Mouse (Mus musculus): ENCODE measurements at regions not wholly inside any gene's neighbourhood (a gene's known extent, or its start where the extent isn't known, plus 50 kb on each side); places are given as distances from the start of the nearest gene placed in this dataset.

DNA sequence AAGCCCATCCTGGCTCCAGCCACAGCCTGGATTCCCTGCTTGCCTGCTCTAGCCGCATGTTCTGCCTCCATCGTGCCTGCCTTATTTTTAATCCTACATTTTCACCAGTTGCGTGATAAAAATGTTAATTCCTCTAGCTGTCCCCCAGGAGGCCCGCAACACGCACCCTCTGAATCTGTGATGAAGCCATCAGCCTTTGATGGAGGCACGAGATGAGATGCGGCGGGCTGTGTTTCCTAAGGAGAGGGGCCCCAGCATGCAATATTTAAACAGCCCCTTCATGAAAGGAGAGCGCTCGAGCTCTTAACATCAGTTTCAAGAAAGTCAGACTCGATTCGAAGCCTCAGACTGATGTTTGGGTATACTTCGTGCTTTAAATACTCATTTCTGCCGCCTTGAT lies 76.3 kb downstream of the Nptx2 start:
- Histone ChIP-seq H3K36me3 (ENCODE audit: control insufficient read depth, insufficient read depth, low read length) (no peaks in the 10 kb centered on the region), H3K9ac (ENCODE audit: low read length) (no peak overlapping the region), H3K4me1 (ENCODE audit: control insufficient read depth, insufficient read depth, low read length) (no peaks in the 10 kb centered on the region), H3K27ac (ENCODE audit: low read depth, low read length) (no peak overlapping the region), H3K4me3 (ENCODE audit: low read depth, low read length) (no peak overlapping the region), H3K27me3 (ENCODE audit: control insufficient read depth, insufficient read depth, low read length) (no peaks in the 10 kb centered on the region), H3K4me2 (no peak overlapping the region), H3K9me3 (ENCODE audit: control insufficient read depth, low read length) (no peaks in the 10 kb centered on the region)
- DNase-seq (ENCODE audit: low spot score, missing footprints) (no peak), ATAC-seq (ENCODE audit: low FRiP score) (no peak)
- 71% methylated on average over 14 of the region's 14 CpGs for WGBS

DNA sequence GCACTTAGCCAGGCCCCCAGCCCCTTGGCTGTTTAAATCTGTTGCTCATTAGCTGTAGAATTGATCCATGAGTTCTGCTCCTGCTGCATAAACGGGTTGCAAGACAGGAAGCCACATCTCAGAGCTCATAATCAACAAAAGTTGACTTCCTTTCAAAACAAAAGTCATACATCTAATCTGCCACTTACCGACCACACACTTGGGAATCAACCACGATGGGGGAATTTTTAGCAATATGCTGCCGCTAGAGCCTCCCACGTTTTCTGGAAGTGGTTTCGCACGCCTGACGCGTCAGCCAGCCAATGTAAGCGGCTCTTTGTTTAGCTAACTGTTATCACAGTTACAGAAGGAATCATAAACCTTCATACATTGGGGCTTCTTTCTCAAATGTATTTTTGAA lies 77.7 kb downstream of the Nptx2 start:
- Histone ChIP-seq H3K36me3 (ENCODE audit: control insufficient read depth, insufficient read depth, low read length) (no peaks in the 10 kb centered on the region), H3K4me2 (no peak overlapping the region), H3K27me3 (ENCODE audit: control insufficient read depth, insufficient read depth, low read length) (no peaks in the 10 kb centered on the region), H3K9ac (ENCODE audit: low read length) (no peak overlapping the region), H3K27ac (ENCODE audit: low read depth, low read length) (no peak overlapping the region), H3K9me3 (ENCODE audit: control insufficient read depth, low read length) (no peaks in the 10 kb centered on the region), H3K4me1 (ENCODE audit: control insufficient read depth, insufficient read depth, low read length) (no peaks in the 10 kb centered on the region), H3K4me3 (ENCODE audit: low read depth, low read length) (no peak overlapping the region)
- 85% methylated on average over 10 of the region's 10 CpGs for WGBS
- DNase-seq (ENCODE audit: low spot score, missing footprints) (no peak), ATAC-seq (ENCODE audit: low FRiP score) (no peak)

- ATAC-seq (ENCODE audit: low FRiP score), result no peak
- no peaks in the 10 kb centered on the region for H3K36me3 ChIP-seq (ENCODE audit: control insufficient read depth, insufficient read depth, low read length)
- WGBS, result 83% methylated on average over 6 of the region's 6 CpGs
- no peak overlapping the region for H3K27ac ChIP-seq (ENCODE audit: low read depth, low read length)
- H3K4me2 ChIP-seq, result no peak overlapping the region
- no peaks in the 10 kb centered on the region for H3K4me1 ChIP-seq (ENCODE audit: control insufficient read depth, insufficient read depth, low read length)
- no peak for DNase-seq (ENCODE audit: low spot score, missing footprints)
- H3K9me3 ChIP-seq (ENCODE audit: control insufficient read depth, low read length), result no peaks in the 10 kb centered on the region
- H3K27me3 ChIP-seq (ENCODE audit: control insufficient read depth, insufficient read depth, low read length), result no peaks in the 10 kb centered on the region
- H3K9ac ChIP-seq (ENCODE audit: low read length), result no peak overlapping the region
- H3K4me3 ChIP-seq (ENCODE audit: low read depth, low read length), result no peak overlapping the region
These were observed 86.6 kb downstream of the Nptx2 start for GRCm38 (mm10) chr5:144632295-144632694.

DNA sequence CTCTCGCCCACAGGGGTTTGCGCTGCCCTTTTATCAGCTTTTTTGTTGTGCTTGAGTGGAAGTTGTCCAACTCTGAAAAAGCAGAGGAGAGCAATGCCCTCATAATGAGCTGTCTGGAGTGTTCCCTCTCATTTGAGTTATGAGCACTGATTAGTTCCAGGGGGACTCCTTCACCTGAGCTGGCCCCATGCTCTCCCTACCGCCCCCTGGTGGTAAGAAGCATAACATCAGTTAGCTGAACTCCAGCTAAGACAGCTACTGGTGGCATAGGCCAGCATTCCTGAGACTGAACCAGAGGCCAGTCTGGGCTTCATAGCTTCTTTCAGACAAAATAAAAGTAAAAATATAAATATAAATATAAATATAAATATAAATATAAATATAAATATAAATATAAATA lies 92.9 kb downstream of the Nptx2 start:
- Histone ChIP-seq H3K27me3 (ENCODE audit: control insufficient read depth, insufficient read depth, low read length) (no peaks in the 10 kb centered on the region), H3K4me3 (ENCODE audit: low read depth, low read length) (no peak overlapping the region), H3K4me2 (no peak overlapping the region), H3K9me3 (ENCODE audit: control insufficient read depth, low read length) (no peaks in the 10 kb centered on the region), H3K4me1 (ENCODE audit: control insufficient read depth, insufficient read depth, low read length) (no peaks in the 10 kb centered on the region; the same call in 1 of the 2 replicates), H3K9ac (ENCODE audit: low read length) (no peak overlapping the region), H3K36me3 (ENCODE audit: control insufficient read depth, insufficient read depth, low read length) (no peaks in the 10 kb centered on the region), H3K27ac (ENCODE audit: low read depth, low read length) (no peak overlapping the region)
- ATAC-seq (ENCODE audit: low FRiP score) (no peak), DNase-seq (ENCODE audit: low spot score, missing footprints) (no peak)
- 71% methylated on average over 3 of the region's 3 CpGs for WGBS

- 94% methylated on average over 5 of the region's 5 CpGs for WGBS
- Histone ChIP-seq H3K4me1 (ENCODE audit: control insufficient read depth, insufficient read depth, low read length) (no peaks in the 10 kb centered on the region; the same call in 1 of the 2 replicates), H3K4me3 (ENCODE audit: low read depth, low read length) (no peak overlapping the region), H3K27me3 (ENCODE audit: control insufficient read depth, insufficient read depth, low read length) (no peaks in the 10 kb centered on the region), H3K36me3 (ENCODE audit: control insufficient read depth, insufficient read depth, low read length) (no peaks in the 10 kb centered on the region), H3K9ac (ENCODE audit: low read length) (no peak overlapping the region), H3K9me3 (ENCODE audit: control insufficient read depth, low read length) (no peaks in the 10 kb centered on the region), H3K27ac (ENCODE audit: low read depth, low read length) (no peak overlapping the region), H3K4me2 (no peak overlapping the region)
- ATAC-seq (ENCODE audit: low FRiP score), result no peak
- DNase-seq (ENCODE audit: low spot score, missing footprints), result no peak
These were observed 93.9 kb downstream of the Nptx2 start for GRCm38 (mm10) chr5:144639639-144640038.

DNA sequence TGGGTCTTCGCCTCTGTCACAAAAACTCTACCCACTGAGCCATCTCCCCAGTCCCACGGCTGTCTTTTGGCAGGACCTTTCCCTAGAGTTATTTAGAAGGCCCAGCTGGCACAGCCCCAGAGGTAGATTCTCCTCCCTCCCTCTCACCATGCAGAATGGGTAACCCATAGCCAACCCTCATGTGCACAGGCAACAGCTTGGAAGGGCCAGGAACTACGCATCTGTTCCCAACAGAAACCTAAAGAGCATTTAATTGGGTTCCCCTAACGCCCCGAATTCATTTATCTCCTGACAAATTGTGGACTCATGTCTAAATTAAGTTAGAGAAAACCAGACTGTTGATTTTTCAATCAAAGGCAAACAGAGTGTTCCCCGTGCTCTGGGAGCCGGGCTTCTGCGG lies 97.1 kb downstream of the Nptx2 start:
- no peaks in the 10 kb centered on the region for H3K36me3 ChIP-seq (ENCODE audit: control insufficient read depth, insufficient read depth, low read length)
- no peaks in the 10 kb centered on the region for H3K9me3 ChIP-seq (ENCODE audit: control insufficient read depth, low read length)
- DNase-seq (ENCODE audit: low spot score, missing footprints) (no peak), ATAC-seq (ENCODE audit: low FRiP score) (no peak)
- H3K9ac ChIP-seq (ENCODE audit: low read length), result no peak overlapping the region
- no peaks in the 10 kb centered on the region for H3K27me3 ChIP-seq (ENCODE audit: control insufficient read depth, insufficient read depth, low read length)
- no peak overlapping the region for H3K4me3 ChIP-seq (ENCODE audit: low read depth, low read length)
- no peak overlapping the region for H3K4me2 ChIP-seq
- 78% methylated on average over 8 of the region's 8 CpGs for WGBS
- peaks cover 2% of the 10 kb centered on the region for H3K4me1 ChIP-seq (ENCODE audit: control insufficient read depth, insufficient read depth, low read length)
- no peak overlapping the region for H3K27ac ChIP-seq (ENCODE audit: low read depth, low read length)

- no peaks in the 10 kb centered on the region for H3K27me3 ChIP-seq (ENCODE audit: control insufficient read depth, insufficient read depth, low read length)
- H3K36me3 ChIP-seq (ENCODE audit: control insufficient read depth, insufficient read depth, low read length), result no peaks in the 10 kb centered on the region
- H3K9ac ChIP-seq (ENCODE audit: low read length), result no peak overlapping the region
- no peaks in the 10 kb centered on the region for H3K9me3 ChIP-seq (ENCODE audit: control insufficient read depth, low read length)
- WGBS, result 40% methylated on average over 2 of the region's 2 CpGs
- peaks cover 2% of the 10 kb centered on the region for H3K4me1 ChIP-seq (ENCODE audit: control insufficient read depth, insufficient read depth, low read length)
- H3K4me3 ChIP-seq (ENCODE audit: low read depth, low read length), result no peak overlapping the region
- H3K27ac ChIP-seq (ENCODE audit: low read depth, low read length), result no peak overlapping the region
- no peak overlapping the region for H3K4me2 ChIP-seq
- DNase-seq (ENCODE audit: low spot score, missing footprints), result no peak
- ATAC-seq (ENCODE audit: low FRiP score), result no peak
These were observed 97.7 kb downstream of the Nptx2 start for GRCm38 (mm10) chr5:144643438-144643837.

DNA sequence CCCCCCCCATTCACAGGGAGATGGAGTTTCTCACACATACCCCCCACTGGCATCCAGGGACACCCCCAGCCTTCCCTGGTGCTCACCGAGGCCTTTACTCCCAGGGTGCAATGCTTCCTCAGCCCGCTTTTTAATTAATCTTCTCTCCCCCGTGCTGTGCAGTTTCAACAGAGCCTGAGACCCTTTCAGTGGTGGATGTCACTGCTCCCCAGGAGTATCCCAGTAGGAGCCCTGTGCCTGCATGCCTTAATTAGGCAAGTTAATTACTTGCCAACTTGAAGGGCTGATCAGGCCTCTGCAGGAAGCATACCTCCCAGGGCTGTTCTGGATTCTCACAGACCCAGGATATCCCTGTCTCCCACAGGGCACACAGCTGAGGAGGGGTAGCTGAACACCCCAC lies 99.7 kb downstream of the Nptx2 start:
- Histone ChIP-seq H3K36me3 (ENCODE audit: control insufficient read depth, insufficient read depth, low read length) (no peaks in the 10 kb centered on the region), H3K9ac (ENCODE audit: low read length) (no peak overlapping the region), H3K4me3 (ENCODE audit: low read depth, low read length) (no peak overlapping the region), H3K9me3 (ENCODE audit: control insufficient read depth, low read length) (no peaks in the 10 kb centered on the region), H3K27me3 (ENCODE audit: control insufficient read depth, insufficient read depth, low read length) (no peaks in the 10 kb centered on the region), H3K4me1 (ENCODE audit: control insufficient read depth, insufficient read depth, low read length) (peaks cover 2% of the 10 kb centered on the region), H3K27ac (ENCODE audit: low read depth, low read length) (no peak overlapping the region), H3K4me2 (no peak overlapping the region)
- DNase-seq (ENCODE audit: low spot score, missing footprints) (no peak), ATAC-seq (ENCODE audit: low FRiP score) (peak; percentile 19; the same call in 1 of the 2 replicates)
- whole genome bisulfite sequencing, result 8% methylated on average over 3 of the region's 3 CpGs

DNA sequence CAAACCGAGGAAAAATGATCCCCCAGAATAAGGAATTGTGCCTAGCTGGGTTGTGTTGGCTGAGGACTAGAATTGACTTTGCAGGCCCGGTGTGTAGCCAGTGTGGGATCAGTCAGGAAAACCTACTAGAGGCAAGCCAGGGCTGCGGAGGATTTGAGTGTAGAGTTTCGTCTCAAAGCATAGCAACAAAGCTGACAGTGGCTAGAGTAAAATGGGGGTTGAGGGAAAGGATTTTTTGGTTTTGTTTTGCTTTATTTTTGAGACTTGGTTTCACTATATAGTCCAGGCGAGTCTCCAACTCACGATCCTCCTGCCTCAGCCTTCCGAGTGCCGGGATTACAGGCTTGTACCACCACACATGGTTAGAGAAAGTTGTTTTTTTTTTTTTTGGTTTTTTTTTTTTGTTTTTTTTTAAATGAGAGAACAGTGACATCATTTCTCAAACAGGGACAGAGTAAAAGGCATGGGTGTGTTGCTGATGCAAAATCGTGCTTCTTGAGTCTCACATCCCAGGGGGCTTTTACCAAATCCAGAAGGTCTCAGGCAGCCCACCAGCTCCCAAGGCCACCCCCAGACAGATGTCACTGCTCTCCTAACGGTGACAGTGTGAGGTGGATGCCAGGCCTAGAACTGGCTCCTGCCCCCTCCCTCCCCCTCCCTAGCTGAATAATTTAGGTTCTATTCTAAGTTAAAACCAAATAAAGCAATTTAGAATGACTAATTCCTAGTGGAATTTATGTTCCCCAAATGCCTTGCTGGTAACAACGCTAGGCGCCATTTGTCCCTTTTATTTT lies 101.8 kb downstream of the Nptx2 start:
- Histone ChIP-seq H3K27ac (ENCODE audit: low read depth, low read length) (no peak overlapping the region), H3K4me2 (no peak overlapping the region), H3K9ac (ENCODE audit: low read length) (no peak overlapping the region), H3K9me3 (ENCODE audit: control insufficient read depth, low read length) (no peaks in the 10 kb centered on the region), H3K36me3 (ENCODE audit: control insufficient read depth, insufficient read depth, low read length) (no peaks in the 10 kb centered on the region), H3K27me3 (ENCODE audit: control insufficient read depth, insufficient read depth, low read length) (no peaks in the 10 kb centered on the region), H3K4me1 (ENCODE audit: control insufficient read depth, insufficient read depth, low read length) (peaks cover 2% of the 10 kb centered on the region), H3K4me3 (ENCODE audit: low read depth, low read length) (no peak overlapping the region)
- WGBS, result 86% methylated on average over 12 of the region's 12 CpGs
- no peak for DNase-seq (ENCODE audit: low spot score, missing footprints)
- no peak for ATAC-seq (ENCODE audit: low FRiP score)

All from midbrain, embryonic 11.5 days (tissue).